Mouse (Mus musculus): ENCODE results near the gene Zfp110. TPM values are rescaled to one million over a fixed set of nuclear protein-coding genes. Genes with fewer than 3 reads are reported as not detected.
A peak's percentile ranks its signal among the peaks of the same experiment; 100 is the strongest.
"Not testable (repeated sequence)": the region's sequence is repeated elsewhere in the genome, so short reads cannot be mapped to it uniquely, and the experiment has no call there.

Gene Zfp110
- total RNA-seq (2014; rRNA removed; ENCODE audit: low replicate concordance), result 14.8 and 20.5 TPM in 2 replicates
- 15.3 and 15.9 TPM in 2 replicates for polyA plus RNA-seq (2015; fragmentation: Nextera tagmentation; extraction: Ambion mirVana)

DNA sequence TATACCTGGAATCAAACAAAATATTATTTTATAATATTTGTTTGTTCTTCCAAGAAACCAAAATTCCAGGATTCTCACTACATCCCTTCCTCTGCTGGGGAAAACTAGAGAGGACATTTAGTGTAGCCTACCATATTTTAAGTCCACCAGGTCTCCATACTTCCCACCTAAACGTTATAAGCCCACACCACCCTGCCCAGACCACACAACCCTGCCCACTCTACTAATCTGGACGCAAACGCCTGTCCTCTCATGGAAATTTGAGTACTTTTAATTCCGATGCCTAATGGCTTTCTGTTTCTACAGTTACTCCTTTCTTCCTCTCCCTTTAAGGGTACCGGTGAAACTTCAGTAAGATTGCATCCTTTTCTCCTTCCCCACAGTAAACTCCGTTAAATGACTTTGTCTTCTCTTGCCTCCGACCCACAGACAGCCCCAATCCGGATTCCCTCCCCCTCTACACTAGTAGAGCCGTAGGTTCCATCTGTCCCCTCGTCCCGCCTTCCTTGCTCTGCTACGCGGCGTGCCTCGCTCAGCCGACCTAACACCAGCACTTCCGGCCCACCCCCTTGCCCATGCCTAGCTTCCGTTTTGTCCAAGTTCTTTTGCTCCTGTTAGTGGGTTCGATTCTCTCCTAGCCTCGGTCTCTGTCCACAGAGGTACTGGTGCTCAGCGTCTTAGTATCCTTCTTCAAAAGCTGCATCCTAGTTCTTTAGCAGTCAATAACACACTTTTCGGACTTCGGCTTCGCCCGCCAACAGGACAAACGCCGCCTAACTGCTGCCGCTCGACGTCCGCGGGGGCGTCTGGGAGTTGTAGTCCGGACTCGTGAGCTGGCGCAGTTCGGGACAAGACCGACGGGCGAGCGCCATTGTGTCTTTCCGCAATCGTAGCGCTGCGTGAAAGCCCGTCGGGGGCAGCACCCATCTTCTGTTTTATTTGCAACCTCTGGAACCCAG lies at the start of gene Zfp110:
Zfp110 (plus strand) TSS at position 600 of the 959 bp plus-strand sequence.
- Histone ChIP-seq H3K4me1 (ENCODE audit: control insufficient read depth, insufficient read depth) (0 out of 2 replicates have a peak, but pooled peaks cover 3% of the 10 kb centered on the region), H3K27me3 (ENCODE audit: control insufficient read depth, insufficient read depth, low read length) (no peaks in the 10 kb centered on the region), H3K4me2 (ENCODE audit: low read depth, low read length) (peak within 1 kb of the TSS; percentile 71), H3K4me3 (ENCODE audit: low read depth, low read length) (peak within 1 kb of the TSS; percentile 70), H3K9ac (replicated peaks; ENCODE audit: low read depth, low read length) (peak within 1 kb of the TSS; percentile 80), H3K27ac (ENCODE audit: low read depth) (peak within 1 kb of the TSS; percentile 75), H3K36me3 (replicated peaks; ENCODE audit: control insufficient read depth, insufficient read depth, low read length) (peaks cover 32% of the 10 kb centered on the region), H3K9me3 (replicated peaks; ENCODE audit: control insufficient read depth, low read length) (peaks cover 28% of the 10 kb centered on the region)
- TF ChIP-seq CTCF (IDR thresholded peaks at IDR 0.05; ENCODE audit: low read depth) (peak; percentile 12; the same call in 1 of the 2 replicates), EP300 (IDR thresholded peaks at IDR 0.05; ENCODE audit: low read depth) (no peak)
- DNase-seq (ENCODE audit: low spot score) (peak; percentile 90), ATAC-seq (ENCODE audit: insufficient read depth, low read depth) (peak; percentile 97)
- 3% methylated on average over 47 of the region's 47 CpGs for WGBS

DNA sequence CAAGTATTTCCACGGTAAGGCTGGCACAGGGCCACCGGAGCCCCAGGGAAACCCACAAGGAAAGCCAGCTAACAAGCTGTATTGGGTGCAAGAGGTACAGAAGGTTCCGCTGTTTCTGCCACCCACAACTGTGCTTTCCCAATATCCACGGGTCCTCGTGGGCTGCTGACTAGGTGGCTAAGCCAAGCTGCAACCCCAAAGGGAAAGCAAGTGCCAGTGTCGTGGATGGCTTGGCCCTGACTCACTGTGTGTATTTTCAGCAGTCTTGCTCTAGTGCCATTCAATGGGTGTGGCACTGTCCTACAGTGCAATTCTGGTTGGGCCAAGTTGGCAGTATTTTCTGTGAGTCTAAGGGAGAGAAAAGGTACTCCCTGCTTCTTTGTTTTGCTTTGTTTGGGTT lies 47.2 kb upstream of the Zfp110 start:
- no peak overlapping the region for H3K27ac ChIP-seq (ENCODE audit: low read depth)
- H3K36me3 ChIP-seq (replicated peaks; ENCODE audit: control insufficient read depth, insufficient read depth, low read length), result no peaks in the 10 kb centered on the region
- H3K4me3 ChIP-seq (ENCODE audit: low read depth, low read length), result no peak overlapping the region
- no peak for TF ChIP-seq CTCF (IDR thresholded peaks at IDR 0.05; ENCODE audit: low read depth)
- TF ChIP-seq EP300 (IDR thresholded peaks at IDR 0.05; ENCODE audit: low read depth), result no peak
- no peak overlapping the region for H3K9ac ChIP-seq (replicated peaks; ENCODE audit: low read depth, low read length)
- no peaks in the 10 kb centered on the region for H3K27me3 ChIP-seq (ENCODE audit: control insufficient read depth, insufficient read depth, low read length)
- WGBS, result 64% methylated on average over 6 of the region's 6 CpGs
- H3K4me2 ChIP-seq (ENCODE audit: low read depth, low read length), result no peak overlapping the region
- no peaks in the 10 kb centered on the region for H3K9me3 ChIP-seq (replicated peaks; ENCODE audit: control insufficient read depth, low read length)
- ATAC-seq (ENCODE audit: insufficient read depth, low read depth), result no peak
- DNase-seq (ENCODE audit: low spot score), result no peak
- H3K4me1 ChIP-seq (ENCODE audit: control insufficient read depth, insufficient read depth), result no peaks in the 10 kb centered on the region

DNA sequence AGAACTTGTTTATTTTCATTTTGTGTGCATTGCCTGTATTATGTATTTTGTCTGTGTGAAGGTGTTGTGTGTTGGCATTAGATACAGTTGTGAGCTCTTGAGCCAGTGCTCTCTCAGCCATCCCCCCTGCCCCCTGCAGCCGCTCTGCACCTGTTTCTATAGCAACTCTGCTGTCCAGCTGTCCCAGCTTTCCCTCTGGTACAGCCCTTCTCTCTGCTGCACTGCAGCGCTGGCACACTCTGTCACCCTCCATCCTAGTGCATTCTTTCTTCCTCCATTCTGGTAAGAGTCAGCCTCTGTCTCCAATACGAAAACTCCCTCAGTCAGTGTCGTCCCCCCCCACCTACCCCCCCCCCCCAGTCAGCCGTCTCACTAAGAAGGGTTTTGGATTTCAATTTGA lies 46.5 kb upstream of the Zfp110 start:
- Histone ChIP-seq H3K4me3 (ENCODE audit: low read depth, low read length) (no peak overlapping the region), H3K27me3 (ENCODE audit: control insufficient read depth, insufficient read depth, low read length) (no peaks in the 10 kb centered on the region), H3K4me2 (ENCODE audit: low read depth, low read length) (no peak overlapping the region), H3K9ac (replicated peaks; ENCODE audit: low read depth, low read length) (no peak overlapping the region), H3K27ac (ENCODE audit: low read depth) (no peak overlapping the region), H3K36me3 (replicated peaks; ENCODE audit: control insufficient read depth, insufficient read depth, low read length) (no peaks in the 10 kb centered on the region), H3K9me3 (replicated peaks; ENCODE audit: control insufficient read depth, low read length) (no peaks in the 10 kb centered on the region), H3K4me1 (ENCODE audit: control insufficient read depth, insufficient read depth) (no peaks in the 10 kb centered on the region)
- 46% methylated on average over 5 of the region's 5 CpGs for WGBS
- DNase-seq (ENCODE audit: low spot score) (no peak), ATAC-seq (ENCODE audit: insufficient read depth, low read depth) (no peak)
- TF ChIP-seq EP300 (IDR thresholded peaks at IDR 0.05; ENCODE audit: low read depth) (no peak), CTCF (IDR thresholded peaks at IDR 0.05; ENCODE audit: low read depth) (no peak)

DNA sequence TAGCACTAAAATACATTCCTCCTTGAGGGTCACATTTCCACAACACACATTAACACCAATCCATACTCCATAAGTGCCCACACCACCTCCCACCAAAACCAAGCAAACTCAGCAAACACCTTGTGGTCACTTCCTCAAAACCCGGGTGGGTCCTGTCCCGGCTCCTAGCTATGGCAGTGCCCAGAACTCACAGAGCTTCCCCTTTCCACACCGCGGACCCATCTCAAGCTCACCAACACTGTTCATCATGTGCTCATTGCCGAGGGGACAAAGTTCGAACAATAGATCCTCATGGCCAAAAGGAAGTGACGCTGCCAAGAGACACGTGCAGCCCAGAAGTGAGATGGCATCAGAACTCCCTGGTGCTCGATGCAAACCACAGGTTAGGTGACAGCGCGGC lies 41.9 kb upstream of the Zfp110 start:
- H3K4me2 ChIP-seq (ENCODE audit: low read depth, low read length); ATAC-seq (ENCODE audit: insufficient read depth, low read depth); H3K9ac ChIP-seq (replicated peaks; ENCODE audit: low read depth, low read length); H3K9me3 ChIP-seq (replicated peaks; ENCODE audit: control insufficient read depth, low read length); H3K4me1 ChIP-seq (ENCODE audit: control insufficient read depth, insufficient read depth); DNase-seq (ENCODE audit: low spot score); H3K27me3 ChIP-seq (ENCODE audit: control insufficient read depth, insufficient read depth, low read length); H3K36me3 ChIP-seq (replicated peaks; ENCODE audit: control insufficient read depth, insufficient read depth, low read length); H3K4me3 ChIP-seq (ENCODE audit: low read depth, low read length); H3K27ac ChIP-seq (ENCODE audit: low read depth): not testable (repeated sequence)
- WGBS, result 88% methylated on average over 11 of the region's 11 CpGs

DNA sequence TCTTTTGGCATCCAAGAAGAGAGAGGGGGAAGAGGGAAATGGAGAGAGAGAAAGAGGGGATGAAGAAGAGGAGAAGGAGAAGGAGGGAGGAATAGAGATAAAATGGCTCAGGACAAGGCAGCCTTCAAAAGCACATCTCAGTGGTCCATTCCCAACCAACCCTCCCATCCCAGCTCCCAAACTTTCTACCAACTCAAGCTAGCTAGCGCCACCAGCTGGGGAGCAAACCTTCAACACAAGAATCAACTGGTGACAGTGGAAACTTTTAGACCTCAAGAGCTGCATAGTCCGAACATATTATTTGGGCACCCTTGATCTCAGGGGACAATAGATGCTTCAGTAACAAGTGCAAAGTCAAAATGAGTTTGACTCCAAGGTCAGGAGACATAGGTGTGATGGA lies 36.6 kb upstream of the Zfp110 start:
- no peaks in the 10 kb centered on the region for H3K4me1 ChIP-seq (ENCODE audit: control insufficient read depth, insufficient read depth)
- H3K27me3 ChIP-seq (ENCODE audit: control insufficient read depth, insufficient read depth, low read length), result no peaks in the 10 kb centered on the region
- TF ChIP-seq CTCF (IDR thresholded peaks at IDR 0.05; ENCODE audit: low read depth) (no peak), EP300 (IDR thresholded peaks at IDR 0.05; ENCODE audit: low read depth) (no peak)
- no peak overlapping the region for H3K9ac ChIP-seq (replicated peaks; ENCODE audit: low read depth, low read length)
- DNase-seq (ENCODE audit: low spot score), result no peak
- 87% methylated on average over 2 of the region's 2 CpGs for WGBS
- ATAC-seq (ENCODE audit: insufficient read depth, low read depth), result no peak
- H3K36me3 ChIP-seq (replicated peaks; ENCODE audit: control insufficient read depth, insufficient read depth, low read length), result peaks cover 7% of the 10 kb centered on the region; the same call in 1 of the 2 replicates
- no peak overlapping the region for H3K4me2 ChIP-seq (ENCODE audit: low read depth, low read length)
- H3K4me3 ChIP-seq (ENCODE audit: low read depth, low read length), result no peak overlapping the region
- peaks cover 12% of the 10 kb centered on the region for H3K9me3 ChIP-seq (replicated peaks; ENCODE audit: control insufficient read depth, low read length)
- no peak overlapping the region for H3K27ac ChIP-seq (ENCODE audit: low read depth)

All from heart, postnatal 0 days (tissue).